Mouse (Mus musculus): Measurements from ENCODE around the gene Fkbp9.

The Fkbp9 gene

DNA sequence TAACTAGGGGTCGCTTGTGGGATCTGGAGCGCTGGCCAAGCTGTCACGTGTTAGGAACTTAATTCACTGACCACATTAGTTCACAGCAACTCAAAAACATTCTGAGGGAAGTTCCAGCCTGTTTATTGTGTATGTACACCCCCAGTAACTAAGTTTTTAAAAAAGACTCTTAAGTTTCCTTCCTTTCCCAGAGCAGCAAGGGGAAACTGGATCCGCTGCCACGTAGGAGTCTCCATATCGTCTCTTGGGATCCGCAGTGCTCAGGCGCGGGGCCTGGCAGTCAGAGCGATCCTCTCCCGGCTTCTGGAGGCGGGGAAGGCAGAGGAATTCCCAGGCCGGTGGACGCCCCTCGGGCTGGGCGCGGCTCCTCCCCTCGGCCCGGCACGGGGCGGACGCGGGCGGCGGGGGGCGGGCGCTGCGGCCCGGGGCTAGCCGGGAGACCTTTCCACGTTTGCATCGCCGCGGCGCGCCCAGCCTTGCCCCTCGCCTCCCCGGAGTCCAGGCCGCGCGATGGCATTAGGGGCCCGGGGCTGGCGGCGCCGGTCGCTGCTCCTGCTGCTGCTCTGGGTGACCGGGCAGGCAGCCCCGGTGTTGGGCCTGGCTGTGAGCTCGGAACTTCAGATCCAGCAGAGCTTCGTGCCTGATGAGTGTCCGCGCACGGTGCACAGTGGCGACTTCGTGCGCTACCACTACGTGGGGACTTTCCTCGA lies at the start of gene Fkbp9:
Gene Fkbp9, plus strand, starts transcription at position 363 of the 710 bp plus-strand sequence.
- in situ Hi-C loops (cut with MboI, MseI), result loop anchor here (10.0 kb wide), 1 partner anchor 473 kb away; no protein-coding TSS in a partner anchor

DNA sequence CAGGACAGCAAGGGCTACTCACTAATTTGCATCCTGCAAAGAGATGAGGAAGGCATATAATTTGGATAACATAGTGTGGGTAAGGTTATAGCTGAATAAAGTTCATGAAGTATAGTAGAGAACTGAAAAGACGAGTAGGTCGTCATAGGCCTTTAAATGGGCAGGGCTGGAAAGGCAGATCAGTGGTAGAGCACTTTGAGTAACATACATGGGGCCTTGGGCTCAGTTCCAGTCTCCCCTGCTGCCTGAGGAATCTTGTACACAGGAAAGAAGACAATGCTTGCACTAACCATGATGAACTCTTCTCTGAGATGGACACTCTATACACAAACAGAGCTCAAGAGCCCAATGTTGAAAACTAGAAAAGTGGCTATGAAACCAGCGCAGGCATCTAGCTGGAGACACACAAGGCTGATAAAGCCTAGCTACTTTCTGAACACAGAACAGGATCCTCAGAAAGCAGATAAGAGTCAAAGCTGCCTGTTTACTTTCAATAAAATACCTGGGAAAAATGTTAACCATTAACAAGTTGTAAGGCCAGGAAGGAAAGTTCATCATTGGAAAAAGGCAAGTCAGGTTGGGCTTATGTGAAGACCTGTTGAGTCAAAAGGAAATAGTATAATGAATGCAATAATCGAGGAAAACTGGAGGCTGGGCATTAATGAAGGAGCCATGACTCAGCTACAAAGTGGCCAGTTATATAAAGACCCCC lies 48.1 kb upstream of the Fkbp9 start:
- in situ Hi-C loops (cut with MboI, MseI), result no loop called here

DNA sequence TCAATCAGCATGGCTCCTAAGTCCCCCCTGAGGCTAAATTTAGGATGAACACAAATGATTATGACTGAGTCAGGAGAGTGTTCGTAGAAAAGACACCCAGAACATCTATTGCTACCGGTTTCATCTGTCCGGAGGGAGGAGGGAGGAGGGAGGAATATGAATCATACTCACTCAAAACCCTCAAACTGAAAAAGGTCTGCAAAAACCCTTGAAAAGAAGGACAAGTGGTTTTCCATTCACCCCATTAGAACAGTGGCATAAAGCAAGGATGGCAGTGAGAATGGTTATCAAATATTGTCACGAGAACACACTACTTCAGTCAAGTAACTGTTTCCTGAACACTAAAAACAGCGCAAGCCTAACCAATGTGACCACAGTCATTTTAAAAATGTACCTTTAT lies 46.8 kb upstream of the Fkbp9 start:
- in situ Hi-C loops (cut with MboI, MseI), result no loop called here

DNA sequence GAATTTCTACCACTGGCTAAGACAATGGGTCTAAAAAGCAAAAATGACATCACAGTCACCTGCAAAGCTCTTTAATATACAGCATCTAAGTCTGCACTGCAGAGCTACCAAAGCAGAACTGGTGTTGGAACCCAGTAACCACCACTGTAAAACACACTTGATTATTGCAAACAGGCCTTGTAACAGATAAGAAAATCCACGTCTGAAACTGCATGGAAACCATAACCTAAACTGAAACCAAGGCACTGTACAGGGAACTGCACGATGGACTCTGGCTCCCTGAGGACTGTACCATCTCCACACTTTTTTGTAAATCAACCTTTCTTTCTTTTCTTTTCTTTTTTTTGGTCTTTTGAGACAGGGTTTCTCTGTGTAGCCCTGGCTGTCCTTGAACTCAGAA lies 44.2 kb upstream of the Fkbp9 start:
- in situ Hi-C loops (cut with MboI, MseI), result no loop called here

DNA sequence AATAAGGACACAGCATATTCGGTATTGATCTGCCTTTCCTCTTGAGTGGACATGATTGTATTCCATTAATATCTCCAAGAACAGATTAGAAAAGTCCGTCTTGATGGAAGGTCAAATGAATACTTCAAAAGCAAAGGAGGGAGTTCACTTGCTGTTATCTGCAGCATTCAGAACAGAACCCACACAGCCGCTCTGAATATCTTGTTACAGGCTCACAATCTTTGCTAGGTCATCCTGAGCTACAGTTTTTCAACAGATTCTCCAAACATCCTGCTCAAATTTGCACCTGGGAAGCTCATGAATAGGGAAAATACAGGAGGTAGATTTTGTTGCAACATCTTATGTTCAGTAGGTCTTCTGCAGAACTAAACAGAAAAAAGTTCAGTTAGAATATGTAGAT lies 42.5 kb upstream of the Fkbp9 start:
- in situ Hi-C loops (cut with MboI, MseI), result no loop called here

DNA sequence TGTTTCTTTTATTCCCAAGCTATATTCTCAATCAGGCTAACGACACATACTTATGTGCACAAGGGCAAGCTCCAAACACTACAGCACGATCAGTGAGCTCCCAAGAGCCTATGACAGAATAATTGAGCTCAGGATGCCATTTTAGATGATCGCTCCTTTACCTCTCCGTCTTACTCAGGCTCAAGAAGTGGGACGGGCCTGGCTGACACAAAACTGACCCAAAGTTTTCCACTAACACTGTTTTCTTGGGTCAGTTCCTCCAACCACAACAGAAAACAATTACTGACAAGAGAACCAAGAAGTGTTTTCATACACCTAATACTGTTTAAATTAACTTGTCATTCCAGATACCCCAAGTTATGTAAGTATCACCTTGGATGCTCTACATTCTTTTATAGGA lies 37.0 kb upstream of the Fkbp9 start:
- in situ Hi-C loops (cut with MboI, MseI), result loop anchor here (10.0 kb wide), 1 partner anchor 90 kb away; the partner anchor contains the start of gene Lsm5

DNA sequence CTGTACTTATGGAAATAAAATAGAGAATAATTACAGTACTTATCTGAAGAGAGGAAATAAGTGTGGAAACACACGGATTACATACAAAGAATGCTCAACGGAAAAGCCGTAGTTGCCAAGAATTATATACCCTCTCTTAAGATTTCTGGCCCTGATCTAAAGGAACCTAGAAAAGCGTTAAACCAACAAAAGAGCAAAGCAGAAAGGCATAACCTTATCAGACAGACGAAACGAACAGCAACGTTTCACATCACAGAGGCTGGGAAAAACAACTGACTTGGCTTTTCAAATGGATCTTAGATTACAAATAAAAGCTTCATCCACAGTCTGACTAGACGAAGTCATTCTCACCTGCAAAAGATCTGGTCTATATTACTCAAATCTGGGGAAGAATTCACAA lies 35.6 kb upstream of the Fkbp9 start:
- in situ Hi-C loops (cut with MboI, MseI), result loop anchor here (10.0 kb wide), 1 partner anchor 91 kb away; the partner anchor contains the start of gene Lsm5

DNA sequence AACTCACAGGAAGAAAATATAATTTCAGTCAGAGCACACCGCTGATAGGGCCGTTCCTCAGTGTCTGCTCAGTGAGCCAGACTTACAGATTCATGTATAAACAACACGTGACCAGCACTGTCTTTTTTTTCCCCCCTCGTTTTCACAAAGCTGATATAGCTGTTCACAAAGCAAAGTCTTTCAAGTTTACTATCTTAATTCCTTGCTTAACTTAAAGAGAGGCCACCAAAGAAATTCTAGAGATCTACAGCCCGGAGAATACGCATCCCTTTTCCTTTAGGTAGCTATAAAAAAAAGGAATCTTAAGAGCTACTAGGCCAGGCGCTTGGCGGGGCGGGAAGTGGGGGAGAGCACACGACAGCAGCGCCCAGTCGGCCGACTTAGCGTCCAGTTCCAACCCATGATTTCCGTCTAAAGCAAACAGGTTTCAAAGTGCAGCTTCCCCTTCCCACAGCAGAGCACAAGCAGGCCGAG lies 35.2 kb upstream of the Fkbp9 start:
- in situ Hi-C loops (cut with MboI, MseI), result loop anchor here (10.0 kb wide), 1 partner anchor 92 kb away; the partner anchor contains the start of gene Lsm5

DNA sequence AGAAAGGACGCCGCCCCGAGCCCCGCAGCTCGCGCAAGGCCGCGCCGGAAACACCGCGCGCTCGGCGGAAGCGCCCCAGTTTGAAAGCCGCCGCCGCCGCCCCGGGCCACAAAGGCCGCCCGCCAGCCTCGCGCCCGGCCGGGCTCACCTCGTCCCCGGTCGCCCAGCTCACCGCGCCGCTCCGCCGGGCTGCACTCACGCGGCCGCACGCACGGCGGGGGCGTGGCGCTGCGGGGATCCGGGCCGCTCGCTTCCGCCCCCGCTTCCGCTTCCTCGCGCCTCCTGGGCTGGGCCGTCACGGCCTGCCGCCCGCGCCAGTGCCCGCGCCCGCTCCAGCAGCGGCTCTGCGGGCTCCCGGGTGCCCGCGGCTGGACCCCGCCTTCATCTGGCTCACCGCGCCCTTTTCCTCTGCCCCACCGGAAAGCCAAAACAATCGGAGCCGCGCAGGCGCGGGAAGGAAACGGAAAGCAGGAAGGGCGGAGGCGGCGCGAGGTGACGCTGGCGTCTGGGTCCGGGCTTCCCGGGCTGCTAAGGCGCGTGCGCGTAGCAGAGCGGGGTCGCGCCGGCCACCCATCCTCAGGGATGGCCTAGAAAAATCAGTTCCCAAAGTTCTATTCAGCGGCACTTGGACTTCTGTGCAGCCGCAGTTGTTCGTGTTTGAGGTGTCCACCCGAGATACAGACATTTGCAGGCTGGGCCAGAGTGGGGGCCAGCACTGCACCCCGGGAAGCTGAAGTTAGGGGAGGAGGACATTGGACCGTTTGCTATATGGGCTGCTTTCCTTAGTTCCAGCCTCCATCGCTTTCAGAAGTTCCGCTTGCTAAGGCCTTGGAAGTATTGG lies 34.3 kb upstream of the Fkbp9 start, which contains the start of gene Kbtbd2:
Gene Kbtbd2, minus strand, starts transcription at position 503 of the 841 bp plus-strand sequence.
- in situ Hi-C loops (cut with MboI, MseI), result loop anchor here (10.0 kb wide), 1 partner anchor 93 kb away; the partner anchor contains the start of gene Lsm5

DNA sequence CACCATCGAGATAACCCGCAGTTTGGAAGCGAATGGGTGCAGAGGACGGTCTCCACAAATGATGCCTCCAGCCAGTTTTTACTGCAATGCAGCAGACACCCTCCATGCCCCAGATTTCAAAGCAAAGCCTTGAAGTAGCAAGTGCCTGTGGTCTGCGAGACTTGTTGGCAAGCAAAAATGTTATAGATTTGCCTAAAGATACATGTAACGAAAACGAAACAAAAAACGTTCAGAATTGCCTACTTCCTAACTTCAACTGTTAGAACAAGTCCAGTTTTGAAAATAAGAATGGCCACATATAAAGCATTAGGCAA lies 33.8 kb upstream of the Fkbp9 start:
- in situ Hi-C loops (cut with MboI, MseI), result loop anchor here (10.0 kb wide), 1 partner anchor 93 kb away; the partner anchor contains the start of gene Lsm5

DNA sequence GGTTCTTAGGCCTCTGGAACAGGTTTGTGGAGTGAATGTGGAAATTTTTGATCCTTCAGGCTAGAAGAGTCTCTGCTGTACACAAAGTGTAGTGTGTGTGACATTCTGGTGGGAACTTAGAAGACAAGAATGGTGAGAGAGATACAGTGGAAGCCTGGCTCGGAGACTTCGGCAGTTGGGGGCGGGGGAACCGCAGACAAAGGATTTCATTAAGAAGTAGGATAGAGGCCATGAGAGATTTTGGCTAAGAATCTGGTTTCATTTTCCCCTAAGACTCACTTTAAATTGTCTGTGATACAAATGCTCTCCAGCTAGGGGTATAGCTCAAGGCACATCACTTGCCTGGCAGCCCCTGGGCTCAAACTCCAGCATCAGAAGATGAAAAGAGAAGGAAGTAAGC lies 26.8 kb upstream of the Fkbp9 start:
- in situ Hi-C loops (cut with MboI, MseI), result loop anchor here (5.0 to 25.0 kb wide), 3 partner anchors 730 to 1032 kb away; partner anchors contain the start of genes Ppm1k and Vopp1

DNA sequence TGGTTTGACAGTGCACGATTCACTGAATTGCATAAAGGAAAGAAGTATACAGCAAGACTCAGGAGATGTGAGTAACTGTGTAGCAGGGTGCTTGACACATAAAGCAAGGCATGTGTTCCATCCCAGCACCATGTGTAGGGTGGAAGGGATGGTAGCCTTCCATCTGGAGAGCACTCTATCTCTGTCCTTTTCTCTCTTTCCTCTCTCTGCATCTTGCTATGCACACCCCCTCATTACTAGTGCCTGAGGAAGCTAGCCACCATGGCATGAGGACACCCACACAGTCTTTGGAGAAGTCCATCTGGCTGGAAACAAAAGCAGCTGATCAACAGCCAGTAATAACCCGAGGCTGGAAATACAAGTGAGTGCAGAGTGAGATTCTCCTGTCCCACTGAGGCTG lies 25.7 kb upstream of the Fkbp9 start:
- in situ Hi-C loops (cut with MboI, MseI), result loop anchor here (5.0 to 25.0 kb wide), 3 partner anchors 729 to 1031 kb away; partner anchors contain the start of genes Ppm1k and Vopp1

DNA sequence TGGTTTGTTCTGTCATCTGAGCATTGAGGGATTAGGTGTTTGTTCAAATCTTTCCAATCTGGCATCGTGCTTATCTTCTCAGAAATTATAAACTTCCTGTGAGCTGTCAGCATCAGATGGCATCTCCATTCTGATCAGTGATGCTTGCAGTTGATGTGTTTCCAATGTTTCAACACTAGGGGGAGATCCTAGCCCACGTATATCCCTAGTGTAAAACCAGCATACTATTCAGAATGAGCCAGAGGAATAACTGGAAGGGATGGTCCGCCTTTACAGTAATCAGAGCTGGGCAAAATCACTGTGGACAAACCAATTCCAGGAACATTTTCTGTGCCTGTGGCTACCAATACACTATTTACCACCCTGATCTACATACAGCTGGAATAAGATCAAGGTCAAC lies 23.2 kb upstream of the Fkbp9 start:
- in situ Hi-C loops (cut with MboI, MseI), result loop anchor here (5.0 to 25.0 kb wide), 3 partner anchors 726 to 1029 kb away; partner anchors contain the start of genes Ppm1k and Vopp1

DNA sequence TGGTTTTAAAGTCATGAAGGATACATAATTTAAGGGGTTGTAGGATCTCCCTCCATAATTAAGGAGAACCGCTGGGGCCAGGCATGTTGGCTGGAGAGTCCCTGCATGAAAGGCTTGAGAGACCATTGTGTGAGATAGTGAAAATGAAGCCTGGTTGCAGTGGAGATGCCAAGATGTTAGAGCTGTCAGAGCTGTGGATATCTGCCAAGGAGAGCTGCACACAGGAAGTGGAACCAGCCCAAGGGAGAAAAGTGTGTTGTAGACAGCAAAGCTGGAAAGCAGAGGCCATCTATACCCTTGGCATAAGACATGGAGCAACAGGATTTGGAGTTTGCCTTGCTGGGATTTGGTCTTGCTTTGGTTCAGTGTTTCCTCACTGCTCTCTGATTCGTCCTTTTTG lies 18.5 kb upstream of the Fkbp9 start:
- in situ Hi-C loops (cut with MboI, MseI), result loop anchor here (25.0 kb wide), 1 partner anchor 1024 kb away; the partner anchor contains the start of gene Vopp1

DNA sequence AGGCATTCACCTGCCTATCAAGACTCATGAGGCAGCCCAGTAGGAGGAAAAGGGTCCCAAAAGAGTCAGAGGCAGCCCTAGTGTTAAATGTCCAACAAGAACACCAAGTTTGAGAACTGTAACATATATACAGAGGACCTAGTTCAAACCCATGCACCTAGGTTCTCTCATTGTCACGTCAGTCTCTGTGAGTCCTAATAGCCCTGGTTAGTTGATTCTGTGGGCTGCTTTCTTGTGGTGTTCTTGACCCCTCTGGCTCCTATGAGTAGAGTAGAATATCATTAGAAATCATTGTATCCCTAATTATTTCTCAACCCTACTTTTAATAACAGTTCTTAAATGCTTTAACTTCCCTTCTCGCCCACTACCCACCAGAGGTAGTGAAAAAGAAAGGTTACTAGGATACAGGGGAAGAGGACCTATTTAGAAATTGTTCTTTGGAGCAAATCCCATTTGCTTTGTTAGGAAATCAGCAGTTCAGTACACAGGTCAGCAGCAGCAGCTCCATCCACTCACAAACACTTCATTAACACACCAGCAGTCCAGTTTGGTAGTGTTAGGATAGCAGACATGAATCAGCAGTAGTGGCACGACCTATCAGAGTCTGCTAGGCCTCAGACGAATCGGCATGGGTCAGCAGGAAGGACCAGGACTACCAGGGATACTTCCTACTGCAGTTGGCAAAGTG lies 13.3 kb upstream of the Fkbp9 start:
- in situ Hi-C loops (cut with MboI, MseI), result loop anchor here (25.0 kb wide), 1 partner anchor 1019 kb away; the partner anchor contains the start of gene Vopp1

DNA sequence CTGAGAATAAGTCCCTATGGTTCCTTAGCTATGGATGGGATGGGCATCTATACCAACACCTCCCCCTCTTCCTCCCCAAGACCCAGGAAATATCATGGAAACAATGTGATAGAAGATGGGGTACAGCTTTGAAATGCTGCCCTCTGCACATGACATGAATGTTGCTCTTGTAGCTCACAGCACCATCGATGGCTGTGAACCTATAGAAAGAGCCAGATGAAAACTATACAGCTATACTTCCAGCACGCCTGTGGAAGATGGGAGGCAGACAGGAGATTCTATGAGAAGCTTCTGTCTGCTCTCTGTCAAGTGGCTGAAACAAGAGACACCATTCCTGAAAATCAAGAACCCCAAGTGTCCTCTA lies 12.8 kb upstream of the Fkbp9 start:
- in situ Hi-C loops (cut with MboI, MseI), result loop anchor here (25.0 kb wide), 1 partner anchor 1018 kb away; the partner anchor contains the start of gene Vopp1

DNA sequence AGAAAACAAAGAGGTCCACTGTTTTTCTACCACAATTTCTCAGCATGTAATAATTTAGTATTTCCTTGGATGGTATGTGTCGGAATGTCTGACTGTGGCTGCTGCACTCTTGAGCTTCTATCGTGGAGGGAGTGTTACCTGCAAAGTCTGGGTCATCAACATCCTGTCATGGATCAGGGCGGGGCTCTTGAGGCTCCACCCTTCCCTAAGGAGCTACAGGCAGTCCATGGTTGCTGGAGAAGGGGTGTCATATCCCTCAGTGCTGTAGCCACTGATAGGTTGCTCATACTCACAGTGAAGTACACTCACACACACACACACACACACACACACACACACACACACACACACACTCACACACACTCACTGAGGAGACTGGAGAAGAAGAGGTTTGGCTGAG lies 6.2 kb upstream of the Fkbp9 start:
- in situ Hi-C loops (cut with MboI, MseI), result no loop called here

DNA sequence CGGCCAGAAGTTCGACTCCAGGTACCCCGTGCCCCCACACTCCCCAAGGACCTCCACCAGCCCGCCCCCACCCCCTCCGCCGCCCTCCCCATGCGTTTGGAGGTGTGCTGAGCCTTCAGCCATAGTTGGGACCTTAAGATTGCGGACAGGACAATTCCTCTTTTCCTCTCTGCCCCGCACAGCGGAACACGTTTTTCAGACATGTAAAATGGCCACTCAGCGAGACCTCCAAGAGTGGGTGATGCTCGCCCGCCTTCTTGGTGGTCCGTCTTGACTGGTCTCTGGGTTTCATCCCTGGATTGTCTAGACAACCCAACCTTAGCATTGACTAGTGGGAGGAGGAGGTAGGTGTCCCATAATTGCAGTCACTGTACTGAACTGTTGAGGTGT lies 543 bp downstream of the Fkbp9 start:
- in situ Hi-C loops (cut with MboI, MseI), result loop anchor here (10.0 kb wide), 1 partner anchor 472 kb away; no protein-coding TSS in a partner anchor

DNA sequence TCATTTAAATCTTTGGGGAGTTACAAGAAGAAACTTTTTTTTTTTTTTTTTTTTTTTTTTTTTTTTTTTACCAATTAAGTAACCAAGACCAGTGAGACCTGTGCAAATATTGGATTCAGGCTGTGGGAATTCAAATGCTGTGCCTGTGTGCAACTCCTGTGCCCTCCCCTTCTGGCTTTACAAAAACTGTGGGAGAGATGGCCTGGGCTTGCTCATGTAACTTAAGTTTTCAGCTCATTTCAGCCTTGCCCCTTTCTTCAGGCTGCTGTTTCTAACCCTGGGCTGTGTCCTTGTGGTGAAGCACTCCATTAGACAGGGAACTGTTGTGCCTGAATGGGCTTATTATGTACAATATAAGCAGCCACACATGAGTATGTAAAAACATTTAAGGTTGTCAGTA lies 971 bp downstream of the Fkbp9 start:
- in situ Hi-C loops (cut with MboI, MseI), result loop anchor here (10.0 kb wide), 1 partner anchor 472 kb away; no protein-coding TSS in a partner anchor

DNA sequence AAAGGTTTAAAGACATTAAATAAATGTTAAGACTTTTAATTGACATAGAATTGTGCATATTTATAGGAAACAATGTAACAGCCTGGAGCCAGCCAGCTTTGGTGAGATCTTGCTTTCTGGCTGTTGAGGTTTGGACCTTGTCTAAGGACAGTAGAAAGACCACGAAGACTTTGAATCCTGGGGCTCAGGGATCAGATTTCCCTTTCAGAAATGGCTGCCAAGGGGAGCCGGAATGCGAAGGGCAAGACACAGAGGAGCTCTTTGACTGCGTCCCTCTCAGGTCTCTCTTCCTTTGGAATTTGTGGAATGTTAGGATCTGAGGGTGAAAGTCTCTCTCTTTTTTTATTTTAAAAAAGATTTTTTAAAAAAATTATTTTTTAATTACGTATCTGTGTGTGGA lies 2.9 kb downstream of the Fkbp9 start:
- in situ Hi-C loops (cut with MboI, MseI), result loop anchor here (10.0 kb wide), 1 partner anchor 470 kb away; no protein-coding TSS in a partner anchor
